Mouse (Mus musculus) hindbrain, postnatal 0 days (tissue): ENCODE results near the gene Bcl2a1a. TPM values are rescaled to one million over a fixed set of nuclear protein-coding genes. Genes with fewer than 3 reads are reported as not detected.
"Not testable (repeated sequence)": the region's sequence is repeated elsewhere in the genome, so short reads cannot be mapped to it uniquely, and the experiment has no call there.

Experiments
- ATAC-seq: fragments of 200-750 bp; cut with Nextera tagmentation; 2 replicates; pipeline ENCODE4 v1.8.0; 2017; ENCODE audit warnings: mild to moderate bottlenecking, moderate TSS enrichment, moderate library complexity
- DNase-seq: peaks from one replicate; pipeline ENCODE4 v3.0.0-alpha.2; 2015; ENCODE audit warnings: low spot score
- H3K27ac ChIP-seq: fragments of 300-500 bp; sonication (generic); 2 replicates; pipeline ENCODE4 v1.5.1; 2014; ENCODE audit warnings: mild to moderate bottlenecking
- H3K27me3 ChIP-seq: fragments of 300-500 bp; sonication (generic); 2 replicates; pipeline ENCODE4 v1.6.1; 2014; ENCODE audit warnings: low read length, mixed read lengths; ENCODE audit not compliant: insufficient read depth
- H3K36me3 ChIP-seq: fragments of 300-500 bp; sonication (generic); 2 replicates; pipeline ENCODE4 v1.6.1; 2014; ENCODE audit warnings: low read length, mixed read lengths; ENCODE audit not compliant: insufficient read depth
- H3K4me1 ChIP-seq: fragments of 300-500 bp; sonication (generic); 2 replicates; pipeline ENCODE4 v1.6.1; 2014; ENCODE audit warnings: antibody characterized with exemption, low read length, mixed read lengths; ENCODE audit not compliant: insufficient read depth
- H3K4me2 ChIP-seq: fragments of 300-500 bp; sonication (generic); 2 replicates; pipeline ENCODE4 v1.6.1; 2014; ENCODE audit warnings: low read depth, mild to moderate bottlenecking, low read length, moderate library complexity, mixed read lengths
- H3K4me3 ChIP-seq: fragments of 300-500 bp; sonication (generic); 2 replicates; pipeline ENCODE4 v1.5.1; 2014; ENCODE audit warnings: low read length
- H3K9ac ChIP-seq: fragments of 300-500 bp; sonication (generic); replicated peaks from 2 replicates; pipeline ENCODE4 v1.6.1; 2014; ENCODE audit warnings: mild to moderate bottlenecking, low read length, moderate library complexity, mixed read lengths
- H3K9me3 ChIP-seq: fragments of 300-500 bp; sonication (generic); 2 replicates; pipeline ENCODE4 v1.6.1; 2016; ENCODE audit warnings: low read length, mixed read lengths
- CTCF ChIP-seq: IDR thresholded peaks from 2 replicates; pipeline ENCODE4 v1.5.1; 2016; ENCODE audit warnings: antibody characterized with exemption, control low read depth, low read depth
- WGBS: fragments of 180-500 bp; shearing (Covaris S2); extraction: QIAGEN DNeasy Blood & Tissue Kit; methylation state at CpG from one replicate; pipeline ENCODE4 v1.1.7; 2014; 5-methylcytosine and 5-hydroxymethylcytosine counted together
- polyA plus RNA-seq: library from polyadenylated mRNA; unstranded; fragments of >200 nt; fragmentation: Nextera tagmentation; extraction: Ambion mirVana; gene quantifications from 2 replicates; pipeline ENCODE4 v1.2.1, GENCODE M21; 2015
- total RNA-seq: library from RNA; depleted of rRNA; stranded (reverse); fragments of >200 nt; gene quantifications from 2 replicates; pipeline ENCODE4 v1.2.3, GENCODE M21; 2014; rRNA removed

The Bcl2a1a gene
- total and polyA plus RNA-seq, 2 experiments from 2014 or later, result not detected

DNA sequence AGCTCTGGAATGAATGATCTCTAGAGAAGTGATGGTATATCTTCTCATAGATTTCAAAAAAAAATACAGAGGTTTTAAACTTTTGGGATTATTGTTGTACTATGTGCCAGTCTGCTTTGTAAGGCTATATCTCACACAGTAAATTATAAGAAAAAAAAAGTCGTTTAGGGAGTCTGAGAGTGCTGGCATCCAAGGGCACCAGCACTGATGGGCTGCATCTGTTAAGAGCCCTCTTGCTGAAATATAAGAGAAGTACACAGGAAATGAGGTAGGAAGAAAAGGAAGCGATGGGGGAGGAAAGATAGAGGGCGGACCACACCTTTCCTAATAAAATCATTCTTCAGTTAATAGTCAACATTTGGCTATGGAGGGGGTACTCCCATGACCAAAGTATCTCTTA, 2.2 kb downstream of the Bcl2a1a start:
- no peak for TF ChIP-seq CTCF
- H3K4me1 ChIP-seq, result no peaks in the 10 kb centered on the region
- ATAC-seq (no peak), DNase-seq (no peak)
- H3K4me2 ChIP-seq, result no peak overlapping the region
- no peaks in the 10 kb centered on the region for H3K36me3 ChIP-seq
- no peak overlapping the region for H3K9ac ChIP-seq
- no peaks in the 10 kb centered on the region for H3K9me3 ChIP-seq
- no peak overlapping the region for H3K4me3 ChIP-seq
- 89% methylated on average over 3 of the region's 3 CpGs for WGBS
- no peak overlapping the region for H3K27ac ChIP-seq
- no peaks in the 10 kb centered on the region for H3K27me3 ChIP-seq

DNA sequence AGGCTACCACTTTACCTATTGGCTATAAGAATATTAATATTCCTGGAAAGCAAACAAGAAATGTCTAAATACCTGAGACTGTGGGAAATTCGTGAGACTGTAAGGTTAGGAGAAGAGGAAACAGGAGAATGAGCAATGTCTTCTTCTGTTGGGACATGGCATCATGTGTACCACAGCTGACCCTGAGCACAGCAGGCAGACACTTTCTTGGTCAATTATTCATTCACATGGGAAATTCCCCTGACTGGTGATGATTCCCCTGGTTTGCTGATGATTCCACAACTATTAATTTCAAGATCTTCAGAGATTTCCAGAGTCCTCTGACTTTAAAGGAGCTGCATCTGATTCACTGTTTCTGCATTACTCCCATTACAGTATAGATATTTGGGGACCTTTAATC, 3.3 kb downstream of the Bcl2a1a start:
- H3K4me3 ChIP-seq, ATAC-seq: not testable (repeated sequence)

DNA sequence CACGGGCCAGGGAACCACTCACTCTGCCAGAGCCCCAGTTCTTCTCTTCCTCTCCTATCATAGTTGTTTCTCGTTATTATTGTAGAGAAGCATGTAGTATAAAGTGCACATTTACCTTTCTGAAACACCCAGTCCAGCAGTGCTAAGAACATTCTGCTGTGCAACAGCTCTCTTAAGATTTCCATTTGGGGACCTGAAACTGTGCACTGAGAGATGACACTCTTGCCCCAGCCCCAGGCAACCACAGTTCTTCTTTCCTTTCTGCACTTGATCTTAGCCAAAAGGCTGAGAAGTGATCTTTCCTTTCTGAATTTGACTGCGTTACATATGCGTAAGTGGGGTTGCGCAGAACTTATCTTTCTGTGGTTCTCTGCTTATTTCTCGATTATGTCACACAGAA, 9.8 kb downstream of the Bcl2a1a start:
- H3K4me3 ChIP-seq, ATAC-seq, H3K4me1 ChIP-seq, H3K36me3 ChIP-seq, H3K4me2 ChIP-seq, H3K9ac ChIP-seq, DNase-seq, H3K27ac ChIP-seq, H3K9me3 ChIP-seq, H3K27me3 ChIP-seq: not testable (repeated sequence)
- no CpG with 5 or more reads among the region's 6 CpGs for WGBS

More for the DNA sequence above, 3.3 kb downstream of the Bcl2a1a start:
- not testable (repeated sequence) for H3K9me3 ChIP-seq, H3K27me3 ChIP-seq, H3K36me3 ChIP-seq, H3K4me2 ChIP-seq, H3K4me1 ChIP-seq, H3K27ac ChIP-seq, H3K9ac ChIP-seq, DNase-seq
- 67% methylated on average over 1 of the region's 1 CpGs for WGBS

DNA sequence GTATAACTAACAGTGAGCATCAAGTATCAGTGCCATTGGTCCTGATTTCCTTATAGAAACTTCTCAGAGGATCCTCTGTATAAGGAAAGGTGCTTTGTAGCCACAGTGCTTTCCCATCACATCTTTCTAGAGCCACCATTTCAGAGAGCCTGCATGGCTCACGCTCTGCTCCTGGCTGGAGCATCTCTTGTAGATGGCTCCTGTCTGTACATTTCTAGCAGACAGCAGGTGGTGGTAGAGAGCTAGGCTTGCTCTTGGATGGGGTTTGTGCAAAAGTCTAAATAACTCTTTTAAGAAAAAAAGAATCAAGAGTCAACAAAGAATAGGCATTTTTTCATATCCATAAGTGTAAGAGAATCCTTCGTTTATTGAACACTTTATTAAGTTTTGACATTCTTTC, 12.8 kb downstream of the Bcl2a1a start:
- DNase-seq, H3K4me1 ChIP-seq, H3K4me3 ChIP-seq, H3K27me3 ChIP-seq, H3K27ac ChIP-seq, H3K36me3 ChIP-seq, H3K4me2 ChIP-seq, H3K9me3 ChIP-seq, H3K9ac ChIP-seq: not testable (repeated sequence)
- ATAC-seq, result 0 out of 2 replicates have a peak, but pooled peaks have one; percentile 55
- WGBS, result no CpG with 5 or more reads among the region's 2 CpGs

DNA sequence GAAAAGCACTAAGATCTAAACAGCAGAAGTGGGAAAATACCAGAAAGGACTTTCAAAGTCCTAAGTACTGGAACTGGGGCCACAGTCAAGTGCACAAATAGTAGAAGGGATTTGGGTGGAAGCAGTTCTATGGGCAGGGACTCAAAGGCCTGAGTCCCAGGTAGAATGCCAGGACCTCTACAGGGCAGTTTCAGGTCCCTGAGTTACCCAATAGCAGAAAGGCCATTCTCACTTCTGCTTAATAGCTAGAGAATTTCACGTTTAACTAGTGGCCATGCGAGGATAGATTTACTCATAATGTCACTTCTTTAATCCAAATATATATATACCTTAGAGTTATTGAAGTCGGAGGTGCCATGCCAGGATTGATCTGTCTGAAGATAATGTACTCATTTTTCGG, 20.2 kb downstream of the Bcl2a1a start:
- not testable (repeated sequence) for H3K4me3 ChIP-seq, H3K9me3 ChIP-seq, ATAC-seq, H3K27me3 ChIP-seq, H3K9ac ChIP-seq, H3K27ac ChIP-seq, H3K4me1 ChIP-seq, H3K36me3 ChIP-seq, H3K4me2 ChIP-seq, DNase-seq
- 84% methylated on average over 4 of the region's 4 CpGs for WGBS

DNA sequence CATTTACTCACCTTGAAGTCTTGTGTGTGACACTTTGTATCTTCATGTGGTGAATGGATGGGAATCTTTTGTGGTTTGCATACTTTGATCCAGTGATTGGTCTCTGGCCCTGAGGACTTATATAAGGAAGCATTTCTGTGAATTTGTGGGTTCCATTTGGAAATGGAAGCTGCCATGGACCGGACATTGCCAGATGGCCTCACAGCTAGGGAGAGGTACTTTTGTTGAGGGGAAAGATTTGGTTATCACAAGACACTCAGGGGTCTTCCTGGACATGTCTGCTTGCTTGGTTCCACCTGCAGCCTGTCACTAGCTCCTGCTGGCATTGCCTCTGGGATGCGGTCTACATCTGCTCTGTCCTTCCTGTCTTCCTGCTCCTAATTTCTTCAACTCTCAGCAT, 23.1 kb downstream of the Bcl2a1a start:
- not testable (repeated sequence) for H3K27ac ChIP-seq, DNase-seq, H3K27me3 ChIP-seq, H3K4me1 ChIP-seq, H3K9ac ChIP-seq, H3K4me3 ChIP-seq, ATAC-seq, H3K9me3 ChIP-seq, H3K4me2 ChIP-seq, H3K36me3 ChIP-seq
- 81% methylated on average over 2 of the region's 2 CpGs for WGBS

DNA sequence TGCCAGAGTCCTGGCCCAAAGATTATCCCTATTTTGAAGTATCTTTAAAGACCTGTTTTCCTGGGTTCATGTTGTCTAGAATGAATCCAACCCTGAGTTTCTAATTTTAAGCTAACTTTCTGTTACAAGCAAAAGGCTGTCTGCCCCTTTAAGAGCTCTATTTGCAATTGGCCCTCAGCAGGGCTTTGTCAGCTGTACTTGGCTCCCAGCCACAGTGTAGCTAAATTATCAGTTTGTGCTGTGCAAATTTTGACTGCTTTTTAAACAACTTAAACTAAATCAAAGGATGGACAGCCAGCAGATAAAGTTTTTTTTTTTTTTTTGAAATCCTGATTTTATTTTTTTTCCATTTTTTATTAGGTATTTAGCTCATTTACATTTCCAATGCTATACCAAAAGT, 44.8 kb downstream of the Bcl2a1a start:
- ATAC-seq, H3K27me3 ChIP-seq, H3K9ac ChIP-seq, H3K4me1 ChIP-seq, DNase-seq, H3K4me2 ChIP-seq, H3K27ac ChIP-seq, H3K9me3 ChIP-seq, H3K36me3 ChIP-seq, H3K4me3 ChIP-seq: not testable (repeated sequence)

Other genes starting within 250 kb of the Bcl2a1a start
- 9.2 and 21.7 TPM in 2 replicates for gene Mthfsl, start 236.6 kb upstream of the Bcl2a1a start, total RNA-seq
- gene Mthfsl, start 236.6 kb upstream of the Bcl2a1a start, polyA plus RNA-seq, result 52.2 and 57.8 TPM in 2 replicates
- gene Bcl2a1d, start 225.0 kb upstream of the Bcl2a1a start, total RNA-seq, result not detected in 2 replicates
- 0.23 and 0.30 TPM in 2 replicates for gene Bcl2a1d, start 225.0 kb upstream of the Bcl2a1a start, polyA plus RNA-seq
- not detected in 2 replicates for gene Trim43c, start 117.7 kb upstream of the Bcl2a1a start, total RNA-seq
- not detected in 2 replicates for gene Trim43c, start 117.7 kb upstream of the Bcl2a1a start, polyA plus RNA-seq
- gene Trim43b, start 135.9 kb downstream of the Bcl2a1a start, total RNA-seq, result 0.07 TPM in 1 of 2 replicates, not detected in the other
- not detected in 2 replicates for gene Trim43b, start 135.9 kb downstream of the Bcl2a1a start, polyA plus RNA-seq
- 0.16 TPM in 1 of 2 replicates, not detected in the other for gene Bcl2a1b, start 242.3 kb downstream of the Bcl2a1a start, total RNA-seq
- 2.4 and 2.6 TPM in 2 replicates for gene Bcl2a1b, start 242.3 kb downstream of the Bcl2a1a start, polyA plus RNA-seq
- gene Gm29094, start 242.5 kb downstream of the Bcl2a1a start, total RNA-seq, result 2.0 TPM in 1 of 2 replicates, not detected in the other
- gene Gm29094, start 242.5 kb downstream of the Bcl2a1a start, polyA plus RNA-seq, result not detected in 2 replicates